Mouse (Mus musculus) liver, postnatal 0 days (tissue): ENCODE results near the gene Fbxl19.
"Not testable (repeated sequence)": the region's sequence is repeated elsewhere in the genome, so short reads cannot be mapped to it uniquely, and the experiment has no call there.

ENCODE experiments used
- CTCF ChIP-seq: sonication (generic); IDR thresholded peaks from 2 replicates; pipeline ENCODE4 v1.5.1; 2016; ENCODE audit warnings: antibody characterized with exemption, low read depth
- EP300 ChIP-seq: IDR thresholded peaks from 2 replicates; pipeline ENCODE4 v1.6.1; 2016; ENCODE audit warnings: antibody characterized with exemption, low read depth, mild to moderate bottlenecking

- TF ChIP-seq CTCF, EP300: not testable (repeated sequence)
Observed at GRCm38 (mm10) chr7:127775837-127776236, 31.5 kb downstream of the Fbxl19 start.
